Mouse (Mus musculus): ENCODE results near the gene Foxc1. TPM values are rescaled to one million over a fixed set of nuclear protein-coding genes. Genes with fewer than 3 reads are reported as not detected.

The Foxc1 gene
- polyA plus RNA-seq, 1 experiment from 2014 or later: 1.7 TPM

DNA sequence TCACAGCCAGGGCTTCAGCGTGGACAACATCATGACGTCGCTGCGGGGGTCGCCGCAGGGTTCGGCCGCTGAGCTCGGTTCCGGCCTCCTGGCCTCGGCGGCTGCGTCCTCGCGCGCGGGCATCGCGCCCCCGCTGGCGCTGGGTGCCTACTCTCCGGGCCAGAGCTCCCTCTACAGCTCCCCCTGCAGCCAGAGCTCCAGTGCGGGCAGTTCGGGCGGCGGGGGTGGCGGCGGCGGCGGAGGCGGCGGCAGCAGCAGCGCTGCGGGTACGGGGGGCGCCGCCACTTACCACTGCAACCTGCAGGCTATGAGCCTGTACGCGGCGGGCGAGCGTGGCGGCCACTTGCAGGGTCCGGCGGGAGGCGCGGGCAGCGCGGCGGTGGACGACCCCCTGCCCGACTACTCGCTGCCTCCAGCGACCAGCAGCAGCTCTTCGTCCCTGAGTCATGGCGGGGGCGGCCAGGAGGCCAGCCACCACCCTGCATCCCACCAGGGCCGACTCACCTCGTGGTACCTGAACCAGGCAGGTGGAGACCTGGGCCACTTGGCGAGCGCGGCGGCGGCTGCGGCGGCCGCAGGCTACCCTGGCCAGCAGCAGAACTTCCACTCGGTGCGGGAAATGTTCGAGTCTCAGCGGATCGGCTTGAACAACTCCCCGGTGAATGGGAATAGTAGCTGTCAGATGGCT lies 1.8 kb downstream of the Foxc1 start:
- Histone ChIP-seq H3K4me1 (peaks cover 39% of the 10 kb centered on the region), H3K27ac (0 out of 2 replicates have a peak overlapping the region, but pooled peaks have one; percentile 60), H3K4me3 (peak overlapping the region; percentile 42), H3K4me2 (peak overlapping the region; percentile 73), H3K9me3 (no peaks in the 10 kb centered on the region), H3K27me3 (replicated peaks) (peaks cover 88% of the 10 kb centered on the region), H3K36me3 (replicated peaks) (no peaks in the 10 kb centered on the region), H3K9ac (no peak overlapping the region)
- WGBS: under 1% methylated on average over 66 of the region's 73 CpGs
- ATAC-seq (replicated peaks): 0 out of 2 replicates have a peak, but pooled peaks have one; percentile 5

GRCm38 (mm10) chr13:31808804-31809420 lies 2.5 kb downstream of the Foxc1 start:
- H3K9me3 ChIP-seq: no peaks in the 10 kb centered on the region
- H3K4me1 ChIP-seq: peaks cover 37% of the 10 kb centered on the region
- no peak overlapping the region for H3K27ac ChIP-seq
- peak overlapping the region; percentile 42 for H3K4me3 ChIP-seq
- no peak for ATAC-seq (replicated peaks)
- no peaks in the 10 kb centered on the region for H3K36me3 ChIP-seq (replicated peaks)
- H3K27me3 ChIP-seq (replicated peaks): peaks cover 88% of the 10 kb centered on the region
- 4% methylated on average over 16 of the region's 16 CpGs for WGBS
- H3K4me2 ChIP-seq: no peak overlapping the region
- no peak overlapping the region for H3K9ac ChIP-seq

DNA sequence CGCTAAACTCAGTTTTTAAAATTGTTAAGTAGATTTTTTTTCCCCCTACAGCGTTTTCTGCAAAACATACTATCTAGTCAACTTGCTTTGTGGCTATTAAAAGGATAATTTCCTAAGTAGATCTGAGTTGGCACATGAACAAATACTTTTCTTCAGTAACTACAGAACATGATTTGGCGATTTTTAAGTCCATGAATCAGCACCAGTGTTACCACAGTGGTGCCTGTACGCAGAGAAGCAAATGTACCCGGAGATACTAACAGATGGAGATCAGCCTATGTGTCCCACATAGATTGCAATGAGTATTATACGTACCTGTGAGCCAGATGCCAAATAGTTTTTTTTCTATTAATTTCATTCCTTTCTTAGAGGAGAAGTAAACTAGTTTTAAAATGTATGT lies 3.3 kb downstream of the Foxc1 start:
- H3K36me3 ChIP-seq (replicated peaks): no peaks in the 10 kb centered on the region
- H3K9me3 ChIP-seq: no peaks in the 10 kb centered on the region
- H3K27ac ChIP-seq: no peak overlapping the region
- no peak overlapping the region for H3K9ac ChIP-seq
- no peak for ATAC-seq (replicated peaks)
- no peak overlapping the region for H3K4me3 ChIP-seq
- peaks cover 37% of the 10 kb centered on the region for H3K4me1 ChIP-seq
- no peak overlapping the region for H3K4me2 ChIP-seq
- 11% methylated on average over 6 of the region's 6 CpGs for WGBS
- H3K27me3 ChIP-seq (replicated peaks): peaks cover 88% of the 10 kb centered on the region

GRCm38 (mm10) chr13:31810375-31810692 lies 3.9 kb downstream of the Foxc1 start:
- Histone ChIP-seq H3K9ac (peak overlapping the region; percentile 6; the same call in 1 of the 2 replicates), H3K4me2 (0 out of 2 replicates have a peak overlapping the region, but pooled peaks have one; percentile 36)
- ATAC-seq (replicated peaks): no peak

DNA sequence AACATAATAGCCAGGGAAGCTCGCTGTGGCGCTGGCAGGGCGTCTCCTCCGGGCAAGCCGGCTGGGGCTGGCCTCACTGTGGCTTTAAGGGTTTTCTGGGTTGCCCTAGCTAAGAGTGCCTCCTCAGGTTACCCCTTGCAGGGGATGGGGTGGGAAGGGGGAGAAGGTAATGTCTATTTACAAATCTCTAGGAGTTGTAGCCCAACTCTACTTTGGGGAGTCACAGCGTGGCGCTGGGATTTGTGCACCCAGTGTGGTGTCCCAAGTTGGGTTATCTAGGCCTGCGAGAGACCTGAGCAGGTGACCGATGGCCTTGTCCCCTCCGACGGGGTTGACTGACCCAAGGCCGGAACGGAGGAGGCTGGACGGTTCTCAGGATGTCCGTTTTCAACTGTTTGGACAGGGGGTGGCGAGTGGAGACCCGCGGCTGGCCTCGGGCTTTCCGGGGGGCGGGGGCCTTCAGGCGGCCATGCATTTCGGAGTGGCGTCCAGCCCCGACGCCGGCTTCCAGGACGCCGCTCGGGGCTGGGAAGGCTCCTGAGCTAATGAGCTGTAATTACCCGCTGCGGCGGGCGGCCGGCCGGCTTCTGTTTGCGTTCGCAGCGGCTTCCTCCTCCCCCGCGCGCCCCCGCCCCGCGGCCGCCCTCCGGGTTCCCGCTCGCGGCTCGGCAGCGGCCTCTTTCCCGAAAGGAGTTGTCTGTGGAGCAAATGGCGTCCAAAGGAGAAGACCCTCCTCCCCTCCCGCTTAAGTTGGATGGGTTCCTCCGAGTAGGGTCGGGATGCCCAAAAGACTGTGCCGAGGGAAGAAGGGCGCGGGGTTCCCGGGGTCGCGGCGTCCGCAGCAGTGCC lies 4.5 kb downstream of the Foxc1 start:
- H3K36me3 ChIP-seq (replicated peaks): no peaks in the 10 kb centered on the region
- peak overlapping the region; percentile 6; the same call in 1 of the 2 replicates for H3K9ac ChIP-seq
- H3K27me3 ChIP-seq (replicated peaks): peaks cover 88% of the 10 kb centered on the region
- H3K27ac ChIP-seq: no peak overlapping the region
- WGBS: 1% methylated on average over 58 of the region's 65 CpGs
- no peak for ATAC-seq (replicated peaks)
- H3K4me3 ChIP-seq: peak overlapping the region; percentile 26
- no peaks in the 10 kb centered on the region for H3K9me3 ChIP-seq
- H3K4me1 ChIP-seq: peaks cover 35% of the 10 kb centered on the region
- peak overlapping the region; percentile 36 for H3K4me2 ChIP-seq

More at GRCm38 (mm10) chr13:31810375-31810692, 3.9 kb downstream of the Foxc1 start:
- peaks cover 37% of the 10 kb centered on the region for H3K4me1 ChIP-seq
- H3K4me3 ChIP-seq: peak overlapping the region; percentile 26
- H3K27me3 ChIP-seq (replicated peaks): peaks cover 88% of the 10 kb centered on the region
- no peaks in the 10 kb centered on the region for H3K36me3 ChIP-seq (replicated peaks)
- WGBS: 3% methylated on average over 9 of the region's 9 CpGs
- no peak overlapping the region for H3K27ac ChIP-seq
- no peaks in the 10 kb centered on the region for H3K9me3 ChIP-seq

DNA sequence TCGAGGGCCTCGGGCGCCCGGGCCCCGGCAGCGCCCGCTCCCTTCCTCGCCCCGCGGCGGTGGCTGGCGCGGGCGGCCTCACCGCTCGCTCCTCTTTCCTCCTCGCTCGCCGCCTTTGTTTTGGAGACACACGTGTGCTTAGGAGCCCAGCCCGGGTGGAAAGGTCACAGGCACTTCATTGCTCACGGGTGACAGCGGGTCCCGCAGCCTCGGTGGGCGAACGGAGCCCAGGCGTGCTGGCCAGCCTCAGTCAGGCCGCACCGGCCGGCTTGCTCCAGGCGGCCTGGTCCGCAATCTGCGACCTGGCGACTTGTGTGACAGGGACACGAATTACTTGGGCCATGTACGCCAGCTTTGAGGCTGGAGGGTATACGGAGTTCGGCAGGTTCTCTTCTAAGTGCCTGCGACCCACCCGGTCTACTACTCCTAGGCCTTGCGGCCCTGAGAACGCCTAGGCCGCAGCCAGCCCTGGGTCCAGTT lies 5.1 kb downstream of the Foxc1 start:
- no peak overlapping the region for H3K27ac ChIP-seq
- H3K9me3 ChIP-seq: no peaks in the 10 kb centered on the region
- peak overlapping the region; percentile 36 for H3K4me2 ChIP-seq
- H3K4me3 ChIP-seq: peak overlapping the region; percentile 26
- peaks cover 88% of the 10 kb centered on the region for H3K27me3 ChIP-seq (replicated peaks)
- H3K4me1 ChIP-seq: peaks cover 29% of the 10 kb centered on the region
- WGBS: 6% methylated on average over 44 of the region's 44 CpGs
- no peaks in the 10 kb centered on the region for H3K36me3 ChIP-seq (replicated peaks)
- H3K9ac ChIP-seq: no peak overlapping the region; the same call in 1 of the 2 replicates
- ATAC-seq (replicated peaks): 0 out of 2 replicates have a peak, but pooled peaks have one; percentile 5

DNA sequence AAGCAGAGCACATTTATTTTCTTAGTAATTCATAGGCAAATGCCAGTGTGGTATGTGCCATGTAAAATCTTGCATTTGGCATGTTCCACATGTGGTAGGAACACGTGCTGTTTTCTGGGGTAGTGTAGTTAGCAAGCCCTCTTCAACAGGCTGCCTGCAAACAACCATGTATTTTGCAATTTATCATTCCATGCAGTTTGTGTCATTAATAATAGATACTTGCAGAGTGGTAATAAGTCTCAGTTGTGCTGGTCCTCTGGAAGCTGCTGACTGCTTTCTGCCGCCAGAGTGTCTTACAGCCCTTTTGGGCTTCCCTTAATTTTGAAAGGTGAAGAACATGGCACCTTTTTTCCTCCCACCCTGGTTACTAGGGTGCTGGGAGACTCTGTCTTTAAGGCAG lies 6.3 kb downstream of the Foxc1 start:
- H3K4me2 ChIP-seq: no peak overlapping the region
- H3K9me3 ChIP-seq: no peaks in the 10 kb centered on the region
- peaks cover 17% of the 10 kb centered on the region for H3K4me1 ChIP-seq
- no peak overlapping the region for H3K9ac ChIP-seq
- no peaks in the 10 kb centered on the region for H3K36me3 ChIP-seq (replicated peaks)
- no peak overlapping the region for H3K27ac ChIP-seq
- no peak overlapping the region for H3K4me3 ChIP-seq
- no peak for ATAC-seq (replicated peaks)
- WGBS: 62% methylated on average over 2 of the region's 2 CpGs
- peaks cover 80% of the 10 kb centered on the region for H3K27me3 ChIP-seq (replicated peaks)

DNA sequence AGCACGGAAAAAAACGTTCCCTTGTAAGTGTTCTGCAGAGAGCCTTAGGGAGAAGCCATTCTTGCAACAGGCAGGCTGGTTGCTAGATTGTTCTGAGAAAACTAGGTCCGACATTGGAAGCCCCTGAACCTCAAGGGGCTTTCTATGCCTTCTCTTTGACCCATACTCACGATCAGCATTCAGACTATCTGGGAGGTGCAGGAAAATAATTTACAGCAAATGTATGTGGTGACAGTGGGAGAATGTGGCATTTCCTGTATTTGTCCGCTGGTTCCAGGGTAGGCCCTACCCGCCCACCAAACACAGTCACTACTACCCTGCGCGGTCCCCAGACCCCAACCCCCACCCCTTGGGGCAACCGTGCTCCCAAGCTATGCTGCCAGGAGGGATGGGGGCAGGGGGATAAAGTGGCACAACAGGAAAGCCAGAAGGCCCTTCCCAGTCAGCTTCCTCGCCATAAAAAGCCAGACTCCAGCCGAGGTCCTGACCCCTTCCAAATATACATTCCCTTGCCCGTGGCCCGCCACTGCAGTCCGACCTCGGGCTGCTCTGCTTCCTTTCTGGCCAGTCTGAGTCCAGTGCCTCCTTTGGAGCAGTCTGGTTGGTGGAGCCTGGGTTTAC lies 9.1 kb downstream of the Foxc1 start:
- WGBS: 27% methylated on average over 15 of the region's 15 CpGs

DNA sequence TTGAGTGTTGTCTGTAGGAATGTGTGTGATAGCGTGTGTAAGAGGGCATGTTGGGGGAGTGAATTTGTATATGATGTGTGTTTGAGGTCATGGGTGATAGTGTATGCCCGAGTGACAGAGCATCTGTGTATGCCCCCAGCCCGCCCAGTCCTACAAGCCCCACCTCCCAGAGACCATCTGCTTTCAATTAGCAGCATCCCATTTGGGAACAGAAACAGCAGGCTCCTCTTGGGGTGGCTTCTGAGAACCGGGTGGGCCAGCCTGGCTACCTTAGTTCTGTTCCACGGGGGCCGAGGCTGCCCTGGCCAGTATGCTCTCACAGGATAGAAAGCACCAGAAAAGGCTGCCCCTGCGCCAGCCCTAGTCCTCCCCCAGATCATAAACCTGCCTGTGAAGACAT lies 11.9 kb downstream of the Foxc1 start:
- 69% methylated on average over 7 of the region's 7 CpGs for WGBS
- Histone ChIP-seq H3K36me3 (replicated peaks) (no peaks in the 10 kb centered on the region), H3K9me3 (no peaks in the 10 kb centered on the region), H3K9ac (no peak overlapping the region), H3K4me3 (no peak overlapping the region), H3K27me3 (replicated peaks) (peaks cover 73% of the 10 kb centered on the region), H3K4me2 (no peak overlapping the region), H3K4me1 (peaks cover 4% of the 10 kb centered on the region; the same call in 1 of the 2 replicates), H3K27ac (no peak overlapping the region)
- no peak for ATAC-seq (replicated peaks)

More for the DNA sequence above, 9.1 kb downstream of the Foxc1 start:
- Histone ChIP-seq H3K27ac (no peak overlapping the region), H3K27me3 (replicated peaks) (peaks cover 85% of the 10 kb centered on the region), H3K4me3 (no peak overlapping the region), H3K4me1 (peaks cover 8% of the 10 kb centered on the region), H3K36me3 (replicated peaks) (no peaks in the 10 kb centered on the region), H3K4me2 (no peak overlapping the region), H3K9me3 (no peaks in the 10 kb centered on the region), H3K9ac (no peak overlapping the region)
- no peak for ATAC-seq (replicated peaks)

GRCm38 (mm10) chr13:31819664-31820405 lies 13.4 kb downstream of the Foxc1 start:
- no peak for ATAC-seq (replicated peaks)
- H3K9ac ChIP-seq: no peak overlapping the region
- H3K27ac ChIP-seq: no peak overlapping the region
- H3K4me1 ChIP-seq: peaks cover 4% of the 10 kb centered on the region; the same call in 1 of the 2 replicates
- H3K27me3 ChIP-seq (replicated peaks): peaks cover 63% of the 10 kb centered on the region
- no peak overlapping the region for H3K4me3 ChIP-seq
- WGBS: 40% methylated on average over 14 of the region's 14 CpGs
- H3K4me2 ChIP-seq: no peak overlapping the region
- no peaks in the 10 kb centered on the region for H3K36me3 ChIP-seq (replicated peaks)
- H3K9me3 ChIP-seq: no peaks in the 10 kb centered on the region

DNA sequence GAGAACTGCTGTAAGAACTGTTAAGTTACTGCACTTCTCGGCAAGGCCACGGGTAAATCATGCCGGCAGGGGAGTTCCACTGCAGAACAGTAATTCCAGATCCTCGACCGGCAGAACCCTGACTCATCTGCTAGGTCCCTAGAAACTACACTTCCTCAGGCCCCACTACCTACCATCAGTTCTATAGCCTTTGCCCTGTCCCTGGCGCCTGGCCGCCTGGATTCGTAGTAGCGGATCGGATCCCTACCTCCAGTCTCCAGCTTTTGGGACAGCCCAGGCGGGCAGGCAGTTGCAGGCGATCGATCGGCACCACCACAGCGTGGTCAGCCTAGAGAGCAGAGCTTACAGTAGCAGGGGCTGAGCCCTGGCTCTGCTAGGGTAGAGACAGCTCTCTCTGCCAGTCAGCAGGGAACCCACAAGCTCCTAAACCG lies 14.2 kb downstream of the Foxc1 start:
- H3K27me3 ChIP-seq (replicated peaks): peaks cover 55% of the 10 kb centered on the region
- ATAC-seq (replicated peaks): peak; percentile 88

More for the DNA sequence above, 14.2 kb downstream of the Foxc1 start:
- Histone ChIP-seq H3K9ac (no peak overlapping the region; the same call in 1 of the 2 replicates), H3K27ac (no peak overlapping the region), H3K9me3 (no peaks in the 10 kb centered on the region), H3K4me3 (peak overlapping the region; percentile 15), H3K36me3 (replicated peaks) (no peaks in the 10 kb centered on the region), H3K4me2 (peak overlapping the region; percentile 38), H3K4me1 (peaks cover 4% of the 10 kb centered on the region; the same call in 1 of the 2 replicates)
- WGBS: 3% methylated on average over 16 of the region's 16 CpGs

All from midbrain, embryonic 15.5 days (tissue).